Mouse (Mus musculus) embryonic facial prominence, embryonic 14.5 days (tissue): ENCODE measurements around the gene Clec1b. TPM values are rescaled to one million over a fixed set of nuclear protein-coding genes. Genes with fewer than 3 reads are reported as not detected.

ENCODE experiments used
- ATAC-seq: fragments of 200-750 bp; cut with Nextera tagmentation; 2 replicates; pipeline ENCODE4 v1.8.0; 2017; ENCODE audit warnings: low read depth, moderate number of reproducible peaks, moderate TSS enrichment
- DNase-seq: peaks from one replicate; pipeline ENCODE4 v3.0.0-alpha.2; 2015; ENCODE audit warnings: low spot score
- H3K27ac ChIP-seq: fragments of 300-500 bp; sonication (generic); replicated peaks from 2 replicates; pipeline ENCODE4 v1.5.1; 2014; ENCODE audit warnings: low read depth, mild to moderate bottlenecking, low read length, moderate library complexity
- H3K27me3 ChIP-seq: fragments of 300-500 bp; sonication (generic); replicated peaks from 2 replicates; pipeline ENCODE4 v1.6.1; 2014; ENCODE audit warnings: low read length; ENCODE audit not compliant: control insufficient read depth, insufficient read depth
- H3K36me3 ChIP-seq: fragments of 300-500 bp; sonication (generic); 2 replicates; pipeline ENCODE4 v1.6.1; 2014; ENCODE audit warnings: low read length, mixed read lengths; ENCODE audit not compliant: control insufficient read depth, insufficient read depth
- H3K4me1 ChIP-seq: fragments of 300-500 bp; sonication (generic); 2 replicates; pipeline ENCODE4 v1.6.1; 2014; ENCODE audit warnings: antibody characterized with exemption, low read length; ENCODE audit not compliant: control insufficient read depth, insufficient read depth
- H3K4me2 ChIP-seq: fragments of 300-500 bp; sonication (generic); 2 replicates; pipeline ENCODE4 v1.6.1; 2014; ENCODE audit warnings: low read depth, mild to moderate bottlenecking, low read length, moderate library complexity, mixed read lengths
- H3K4me3 ChIP-seq: fragments of 300-500 bp; sonication (generic); 2 replicates; pipeline ENCODE4 v1.5.1; 2014; ENCODE audit warnings: low read depth, mild to moderate bottlenecking, low read length
- H3K9ac ChIP-seq: fragments of 300-500 bp; sonication (generic); 2 replicates; pipeline ENCODE4 v1.6.1; 2014; ENCODE audit warnings: low read depth, mild to moderate bottlenecking, low read length, moderate library complexity, mixed read lengths
- H3K9me3 ChIP-seq: fragments of 300-500 bp; sonication (generic); 2 replicates; pipeline ENCODE4 v1.6.1; 2016; ENCODE audit warnings: low read length; ENCODE audit not compliant: control insufficient read depth
- WGBS: fragments of 180-500 bp; shearing (Covaris S2); extraction: QIAGEN DNeasy Blood & Tissue Kit; methylation state at CpG from one replicate; pipeline ENCODE4 v1.1.7; 2014; 5-methylcytosine and 5-hydroxymethylcytosine counted together
- polyA plus RNA-seq: library from polyadenylated mRNA; unstranded; fragments of >200 nt; fragmentation: Nextera tagmentation; extraction: Ambion mirVana; gene quantifications from 2 replicates; pipeline ENCODE4 v1.2.1, GENCODE M21; 2014

Gene Clec1b
- polyA plus RNA-seq = 1.6 and 2.2 TPM in 2 replicates

- no peaks in the 10 kb centered on the region for H3K27me3 ChIP-seq
- 79% methylated on average over 8 of the region's 8 CpGs for WGBS
- no peaks in the 10 kb centered on the region for H3K4me1 ChIP-seq
- no peaks in the 10 kb centered on the region for H3K9me3 ChIP-seq
- ATAC-seq = no peak
- H3K4me2 ChIP-seq = no peak within 1 kb of the TSS
- no peak within 1 kb of the TSS for H3K4me3 ChIP-seq
- DNase-seq = no peak
- H3K36me3 ChIP-seq = no peaks in the 10 kb centered on the region
- no peak within 1 kb of the TSS for H3K9ac ChIP-seq
- H3K27ac ChIP-seq = no peak within 1 kb of the TSS
Measured at GRCm38 (mm10) chr6:129396997-129397396, at the start of gene Clec1b. Gene Clec1b (plus strand): TSS chr6:129397297.

- H3K9ac ChIP-seq = no peak overlapping the region
- no peaks in the 10 kb centered on the region for H3K36me3 ChIP-seq
- H3K4me2 ChIP-seq = no peak overlapping the region
- no peaks in the 10 kb centered on the region for H3K27me3 ChIP-seq
- H3K4me1 ChIP-seq = no peaks in the 10 kb centered on the region
- DNase-seq (peak; percentile 73), ATAC-seq (peak; percentile 94)
- H3K4me3 ChIP-seq = no peak overlapping the region
- H3K9me3 ChIP-seq = peaks cover 8% of the 10 kb centered on the region; the same call in 1 of the 2 replicates
- no peak overlapping the region for H3K27ac ChIP-seq
- WGBS = 51% methylated on average over 4 of the region's 4 CpGs
Measured at GRCm38 (mm10) chr6:129349524-129350352, 47.4 kb upstream of the Clec1b start.

GRCm38 (mm10) chr6:129351091-129351490 lies 46.0 kb upstream of the Clec1b start:
- Histone ChIP-seq H3K36me3 (no peaks in the 10 kb centered on the region), H3K4me2 (no peak overlapping the region), H3K4me3 (no peak overlapping the region), H3K27me3 (no peaks in the 10 kb centered on the region), H3K9ac (no peak overlapping the region), H3K9me3 (peaks cover 8% of the 10 kb centered on the region; the same call in 1 of the 2 replicates), H3K27ac (no peak overlapping the region), H3K4me1 (no peaks in the 10 kb centered on the region)
- ATAC-seq = no peak
- 87% methylated on average over 3 of the region's 3 CpGs for WGBS
- DNase-seq = no peak

GRCm38 (mm10) chr6:129355774-129356173 lies 41.3 kb upstream of the Clec1b start:
- WGBS = 94% methylated on average over 2 of the region's 2 CpGs
- ATAC-seq = no peak
- no peak overlapping the region for H3K27ac ChIP-seq
- no peak overlapping the region for H3K9ac ChIP-seq
- no peaks in the 10 kb centered on the region for H3K9me3 ChIP-seq
- no peak overlapping the region for H3K4me3 ChIP-seq
- DNase-seq = no peak
- H3K4me2 ChIP-seq = no peak overlapping the region
- H3K4me1 ChIP-seq = no peaks in the 10 kb centered on the region
- H3K27me3 ChIP-seq = no peaks in the 10 kb centered on the region
- no peaks in the 10 kb centered on the region for H3K36me3 ChIP-seq

GRCm38 (mm10) chr6:129356430-129356829 lies 40.7 kb upstream of the Clec1b start:
- Histone ChIP-seq H3K9ac (no peak overlapping the region), H3K4me1 (no peaks in the 10 kb centered on the region), H3K4me3 (no peak overlapping the region), H3K36me3 (no peaks in the 10 kb centered on the region), H3K27me3 (no peaks in the 10 kb centered on the region), H3K27ac (no peak overlapping the region), H3K9me3 (no peaks in the 10 kb centered on the region), H3K4me2 (no peak overlapping the region)
- no peak for ATAC-seq
- DNase-seq = no peak

GRCm38 (mm10) chr6:129359515-129359914 lies 37.6 kb upstream of the Clec1b start:
- 83% methylated on average over 2 of the region's 2 CpGs for WGBS
- DNase-seq (no peak), ATAC-seq (no peak)
- H3K9me3 ChIP-seq = no peaks in the 10 kb centered on the region
- H3K27ac ChIP-seq = no peak overlapping the region
- no peak overlapping the region for H3K4me2 ChIP-seq
- H3K27me3 ChIP-seq = no peaks in the 10 kb centered on the region
- H3K9ac ChIP-seq = no peak overlapping the region
- no peaks in the 10 kb centered on the region for H3K36me3 ChIP-seq
- no peaks in the 10 kb centered on the region for H3K4me1 ChIP-seq
- no peak overlapping the region for H3K4me3 ChIP-seq

GRCm38 (mm10) chr6:129363942-129364341 lies 33.2 kb upstream of the Clec1b start:
- ATAC-seq (no peak), DNase-seq (no peak)
- WGBS = 50% methylated on average over 1 of the region's 1 CpGs
- Histone ChIP-seq H3K9me3 (no peaks in the 10 kb centered on the region), H3K36me3 (no peaks in the 10 kb centered on the region), H3K4me3 (no peak overlapping the region), H3K27ac (no peak overlapping the region), H3K4me1 (no peaks in the 10 kb centered on the region), H3K9ac (no peak overlapping the region), H3K27me3 (no peaks in the 10 kb centered on the region), H3K4me2 (no peak overlapping the region)

- Histone ChIP-seq H3K4me1 (no peaks in the 10 kb centered on the region), H3K27ac (no peak overlapping the region), H3K36me3 (no peaks in the 10 kb centered on the region), H3K4me2 (no peak overlapping the region), H3K9me3 (no peaks in the 10 kb centered on the region), H3K9ac (no peak overlapping the region), H3K27me3 (no peaks in the 10 kb centered on the region), H3K4me3 (no peak overlapping the region)
- peak; percentile 70 for ATAC-seq
- DNase-seq = peak; percentile 75
- 11% methylated on average over 6 of the region's 6 CpGs for WGBS
Measured at GRCm38 (mm10) chr6:129365959-129366359, 31.1 kb upstream of the Clec1b start.
